Comparison of ENCODE assay signal across 28 mouse cellular contexts in genomic region chrX:110335013-110335412, GRCm38 (mm10).
"Had no signal": no experiment of that assay in that cellular context is flagged by ENCODE, and none has a peak within 500 bp of the region (broad histone marks: within the 10 kb centered on the region; RNA-seq: fewer than 3 reads in every experiment).

No protein-coding gene starts in this region.

- DNase-seq: left cerebral cortex, postnatal 4 days; liver; liver, embryonic 13.5 days; liver, postnatal 0 days; lung, adult 18-20 months; lung, adult 2 months; lung, embryonic 14.5 days; lung, postnatal 10 days; lung, postnatal 14 days; lung, postnatal 36 days; lung, postnatal 4 days; midbrain, embryonic 14.5 days had no signal

- H3K4me1 ChIP-seq: limb, embryonic 10.5 days; limb, embryonic 12.5 days; limb, embryonic 13.5 days; limb, embryonic 15.5 days; liver, embryonic 12.5 days; liver, embryonic 13.5 days; liver, embryonic 15.5 days; lung, embryonic 15.5 days; megakaryocyte, embryonic 14.5 days; midbrain, embryonic 10.5 days; midbrain, embryonic 12.5 days; midbrain, embryonic 13.5 days; midbrain, embryonic 15.5 days; neural tube, embryonic 12.5 days had no signal

- H3K27me3 ChIP-seq: limb, embryonic 12.5 days; limb, embryonic 13.5 days; limb, embryonic 15.5 days; liver, embryonic 12.5 days; liver, embryonic 13.5 days; liver, embryonic 15.5 days; lung, embryonic 15.5 days; megakaryocyte, embryonic 14.5 days; midbrain, embryonic 12.5 days; midbrain, embryonic 13.5 days; midbrain, embryonic 15.5 days; neural tube, embryonic 12.5 days had no signal

- H3K27ac ChIP-seq: limb, embryonic 10.5 days; limb, embryonic 12.5 days; limb, embryonic 13.5 days; limb, embryonic 15.5 days; liver, embryonic 12.5 days; liver, embryonic 13.5 days; liver, embryonic 14.5 days; liver, embryonic 15.5 days; lung, embryonic 15.5 days; macrophage; midbrain, embryonic 10.5 days; midbrain, embryonic 12.5 days; midbrain, embryonic 13.5 days; midbrain, embryonic 15.5 days; neural tube, embryonic 12.5 days had no signal

- H3K36me3 ChIP-seq: limb, embryonic 10.5 days; limb, embryonic 12.5 days; limb, embryonic 13.5 days; limb, embryonic 15.5 days; liver, embryonic 12.5 days; liver, embryonic 13.5 days; liver, embryonic 15.5 days; lung, embryonic 15.5 days; midbrain, embryonic 10.5 days; midbrain, embryonic 12.5 days; midbrain, embryonic 13.5 days; midbrain, embryonic 15.5 days; neural tube, embryonic 12.5 days had no signal

- H3K9ac ChIP-seq: limb, embryonic 12.5 days; limb, embryonic 13.5 days; limb, embryonic 15.5 days; liver, embryonic 12.5 days; liver, embryonic 13.5 days; liver, embryonic 14.5 days; liver, embryonic 15.5 days; liver, postnatal 0 days; lung, embryonic 14.5 days; lung, embryonic 15.5 days; midbrain, embryonic 12.5 days; midbrain, embryonic 13.5 days; midbrain, embryonic 15.5 days; neural tube, embryonic 12.5 days had no signal

- H3K4me3 ChIP-seq: limb, embryonic 10.5 days; limb, embryonic 12.5 days; limb, embryonic 13.5 days; limb, embryonic 15.5 days; liver, embryonic 12.5 days; liver, embryonic 13.5 days; liver, embryonic 15.5 days; lung, embryonic 15.5 days; megakaryocyte, embryonic 14.5 days; midbrain, embryonic 10.5 days; midbrain, embryonic 12.5 days; midbrain, embryonic 13.5 days; midbrain, embryonic 15.5 days; myocyte; neural tube, embryonic 12.5 days had no signal

- H3K9me3 ChIP-seq: limb, embryonic 10.5 days; limb, embryonic 12.5 days; limb, embryonic 13.5 days; limb, embryonic 15.5 days; liver, embryonic 12.5 days; liver, embryonic 13.5 days; liver, embryonic 15.5 days; lung, embryonic 15.5 days; megakaryocyte, embryonic 14.5 days; midbrain, embryonic 10.5 days; midbrain, embryonic 12.5 days; midbrain, embryonic 13.5 days; midbrain, embryonic 15.5 days; neural tube, embryonic 12.5 days had no signal
